Mouse (Mus musculus): Measurements from ENCODE around the gene Epb41l1.

- TF ChIP-seq CTCF (IDR thresholded peaks at IDR 0.05; ENCODE audit: extremely low read depth, insufficient read depth, low read length): no peak
- no peak for TF ChIP-seq POLR2A (IDR thresholded peaks at IDR 0.05; ENCODE audit: extremely low read depth, insufficient read depth, low read length)
Measured at GRCm38 (mm10) chr2:156399485-156399884, 21.2 kb upstream of the Epb41l1 start.

All from cortical plate, adult 2 months (tissue).